Mouse (Mus musculus): ENCODE results near the gene Smarcd3.

Smarcd3 gene

GRCm38 (mm10) chr5:24553621-24554244 is 70.5 kb downstream of the Smarcd3 start:
- DNase-seq = no peak

GRCm38 (mm10) chr5:24551317-24551688 is 72.9 kb downstream of the Smarcd3 start:
- no peak for DNase-seq

- peak; percentile 37 to 52 for DNase-seq
Observed at GRCm38 (mm10) chr5:24550598-24551316, 73.5 kb downstream of the Smarcd3 start.

GRCm38 (mm10) chr5:24542643-24543042 is 81.6 kb downstream of the Smarcd3 start:
- DNase-seq = no peak

GRCm38 (mm10) chr5:24541144-24541569 is 83.1 kb downstream of the Smarcd3 start:
- no peak for DNase-seq
